Mouse (Mus musculus) layer of hippocampus, postnatal 25 days (tissue): Measurements from ENCODE around the gene Furin. TPM values are rescaled to one million over a fixed set of nuclear protein-coding genes. Genes with fewer than 3 reads are reported as not detected.
A peak's percentile ranks its signal among the peaks of the same experiment; 100 is the strongest.

Source experiments
- DNase-seq, 2 experiments: peaks; one replicate each; pipeline ENCODE4 v3.0.0; 2022; ENCODE audit warnings: mixed read lengths in 2 of 2, low spot score in 1 of 2; ENCODE audit errors: extremely low spot score in 1 of 2
- total RNA-seq, 2 experiments: library from RNA; stranded (reverse); gene quantifications; 2 replicates each; pipeline ENCODE4 v1.2.3; 2021

Furin gene
- total RNA-seq, result 10 to 100 TPM; 39.6 to 42.3 TPM

DNA sequence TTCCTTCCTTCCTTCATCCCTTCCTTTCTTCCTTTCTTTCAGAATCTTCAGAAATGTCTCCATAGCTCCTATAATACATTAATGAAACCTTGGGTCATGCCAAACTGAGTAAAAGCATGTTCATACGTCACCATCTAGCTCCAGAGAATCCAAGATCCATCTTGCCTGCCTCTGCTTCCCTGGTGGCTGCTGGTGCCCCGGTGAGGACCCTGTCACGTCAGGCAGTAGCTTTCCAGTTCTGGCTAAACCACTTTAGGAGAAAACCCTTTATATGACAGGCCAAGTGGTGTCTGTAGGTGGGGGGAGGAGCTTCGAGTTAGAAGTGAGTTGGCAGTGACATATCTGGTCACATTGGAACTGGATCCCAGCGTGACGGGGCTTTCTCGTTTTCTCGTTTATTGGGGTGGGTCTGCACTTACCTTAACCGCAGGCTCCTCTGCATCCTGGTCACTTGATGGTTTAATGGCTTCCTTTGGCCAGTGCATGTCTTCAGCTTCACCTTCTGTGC is at the start of gene Furin:
TSS of gene Furin (minus strand) at position 249 of the 508 bp plus-strand sequence.
- no peak for DNase-seq

DNA sequence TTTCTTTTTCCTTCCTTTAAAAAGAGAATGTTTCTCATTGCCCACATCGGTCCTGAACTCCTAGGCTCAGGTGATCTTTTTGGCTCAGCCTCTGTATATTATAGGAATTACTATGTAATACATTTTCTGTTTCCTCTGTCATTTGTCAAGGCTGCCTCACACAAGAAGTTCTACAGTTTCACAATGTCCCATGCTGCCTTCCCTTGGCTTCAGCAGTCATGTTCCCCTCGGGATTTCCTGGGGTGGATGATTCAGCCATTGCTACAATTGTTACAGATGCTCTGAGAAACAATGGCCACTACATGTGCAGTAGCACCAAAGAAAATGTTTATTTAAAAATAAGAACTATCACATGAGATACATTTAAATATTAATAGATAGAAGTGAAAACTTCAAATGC is 49.5 kb upstream of the Furin start:
- DNase-seq, result no peak

DNA sequence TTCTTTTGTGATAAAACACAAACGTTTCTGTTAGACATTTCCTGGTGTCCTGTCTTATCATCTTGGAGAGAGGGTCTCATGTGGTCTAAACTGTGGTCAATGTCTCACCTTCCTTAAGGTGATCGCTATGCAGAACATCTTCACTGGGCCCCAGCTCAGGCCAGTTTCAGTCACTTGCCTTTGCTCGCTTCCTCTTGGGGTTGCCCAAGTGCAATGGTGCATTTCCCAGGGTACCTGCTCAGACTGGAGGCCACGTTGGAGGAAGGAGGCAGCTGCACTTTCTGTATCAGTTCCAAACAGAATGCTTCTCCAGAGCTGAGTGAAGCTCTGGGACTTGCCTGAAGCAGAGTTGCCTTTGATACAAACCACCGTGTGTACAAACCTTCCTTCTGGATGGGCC is 48.8 kb upstream of the Furin start:
- DNase-seq, result no peak

DNA sequence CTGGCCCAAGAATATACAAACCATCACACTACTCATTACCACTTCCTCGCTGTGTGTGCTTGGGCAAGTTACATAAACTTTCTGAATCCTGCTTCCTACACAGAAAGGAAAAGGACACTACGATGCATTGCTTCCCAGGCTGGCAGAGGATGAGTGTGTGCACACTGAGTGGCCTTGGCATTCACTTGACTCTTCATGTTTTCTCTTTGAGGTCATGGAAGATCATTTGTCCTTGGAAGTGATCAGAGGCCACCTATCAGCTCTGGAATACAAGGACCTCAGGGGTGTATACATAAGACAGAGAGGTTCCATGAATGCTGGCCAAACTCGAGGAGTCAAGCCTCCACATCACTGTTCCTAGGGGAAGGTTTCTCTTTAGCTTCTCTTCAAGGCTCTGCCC is 47.9 kb upstream of the Furin start:
- DNase-seq, result no peak

DNA sequence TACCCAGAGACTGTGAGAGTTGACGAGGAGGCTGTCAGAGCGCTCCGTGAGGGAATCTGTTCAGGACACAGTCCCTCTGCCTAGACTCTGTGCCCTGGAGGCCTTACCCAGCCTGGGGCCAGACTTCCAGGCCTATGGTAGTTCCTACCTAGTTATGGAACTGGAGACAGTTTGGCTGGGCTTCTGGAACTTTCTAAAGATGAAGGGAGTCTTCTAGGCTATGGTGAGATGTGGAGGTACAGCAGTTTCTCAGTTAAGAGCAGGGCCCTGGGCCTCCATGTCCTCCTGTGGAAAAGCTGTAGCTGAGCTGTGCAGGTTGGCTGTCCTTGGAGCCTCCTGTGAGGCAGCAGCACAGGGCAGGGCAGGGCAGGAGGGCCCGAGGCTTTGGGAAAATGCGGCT is 47.0 kb upstream of the Furin start:
- DNase-seq, result no peak

DNA sequence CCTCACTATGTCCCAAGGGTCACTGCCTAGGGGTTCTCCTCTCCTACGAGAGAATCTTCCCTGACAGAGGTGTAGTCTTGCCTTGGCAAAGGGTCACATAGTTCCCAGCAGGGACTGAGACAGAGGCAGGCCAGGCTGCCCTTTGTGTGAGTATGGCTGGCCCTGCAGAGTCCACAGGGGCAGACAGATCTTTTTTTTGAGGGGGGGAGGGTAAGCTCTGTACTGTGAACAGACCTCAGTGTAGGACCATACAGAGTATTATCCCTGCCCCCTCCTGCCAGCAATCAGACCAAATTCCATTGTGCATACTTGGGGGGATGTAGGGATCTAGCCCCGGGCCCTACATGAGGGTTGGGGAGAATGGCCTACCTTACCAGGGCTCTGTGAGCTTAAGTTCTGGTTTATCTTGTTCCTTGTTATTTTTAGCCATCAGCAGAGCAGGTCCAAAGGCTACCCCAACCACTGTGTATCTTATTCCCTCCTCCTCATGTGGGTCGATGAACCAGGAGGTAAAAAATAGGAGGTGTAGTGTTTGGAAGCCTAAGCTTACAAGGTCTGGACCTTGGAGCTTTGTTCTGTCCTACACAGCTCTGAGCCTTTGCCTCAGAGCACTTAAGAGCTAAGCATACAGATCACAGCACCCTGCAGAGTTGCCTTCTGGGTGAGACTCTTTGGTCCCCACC is 46.5 kb upstream of the Furin start:
- DNase-seq, result no peak

DNA sequence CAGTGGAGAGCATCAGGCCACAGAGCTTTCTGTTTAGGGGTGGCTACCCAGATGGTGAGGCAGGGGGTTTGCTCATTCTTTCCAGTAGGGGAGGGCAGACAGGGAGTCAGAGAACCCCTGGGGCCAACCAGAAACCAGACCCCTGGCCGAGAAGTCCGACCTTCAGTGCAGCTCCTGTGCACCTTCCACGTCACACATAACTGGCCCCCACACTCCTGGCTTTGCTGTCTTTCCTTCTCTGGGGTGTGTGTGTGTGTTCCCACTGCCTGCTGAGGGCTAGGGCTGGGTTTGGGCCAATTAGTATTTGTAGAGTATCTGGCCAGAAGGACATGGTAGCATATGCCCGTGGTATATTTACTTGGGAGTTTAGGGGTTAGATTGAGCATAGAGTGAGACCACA is 45.1 kb upstream of the Furin start:
- no peak for DNase-seq

DNA sequence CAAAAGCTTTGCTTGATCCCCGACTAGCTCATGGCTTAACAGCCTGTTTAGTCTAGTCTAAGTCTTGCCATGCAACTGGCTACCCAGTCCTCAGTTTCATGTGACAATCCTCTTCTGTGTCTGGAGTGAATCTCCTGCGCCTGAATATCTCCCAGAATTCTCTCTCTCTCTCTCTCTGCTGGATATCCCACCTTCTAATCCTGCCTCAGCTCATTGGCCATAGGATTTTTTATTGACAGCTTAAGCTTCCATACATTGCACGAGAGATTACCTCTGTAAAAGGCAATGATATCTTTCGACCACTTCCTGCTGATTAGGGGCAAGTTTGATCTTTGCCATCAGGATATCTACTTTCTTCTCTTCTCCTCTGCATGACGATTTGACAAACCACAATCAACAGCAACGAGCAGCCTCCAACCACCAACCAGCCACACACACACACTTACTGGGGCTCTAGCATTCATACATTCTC is 44.4 kb upstream of the Furin start:
- DNase-seq, result no peak

DNA sequence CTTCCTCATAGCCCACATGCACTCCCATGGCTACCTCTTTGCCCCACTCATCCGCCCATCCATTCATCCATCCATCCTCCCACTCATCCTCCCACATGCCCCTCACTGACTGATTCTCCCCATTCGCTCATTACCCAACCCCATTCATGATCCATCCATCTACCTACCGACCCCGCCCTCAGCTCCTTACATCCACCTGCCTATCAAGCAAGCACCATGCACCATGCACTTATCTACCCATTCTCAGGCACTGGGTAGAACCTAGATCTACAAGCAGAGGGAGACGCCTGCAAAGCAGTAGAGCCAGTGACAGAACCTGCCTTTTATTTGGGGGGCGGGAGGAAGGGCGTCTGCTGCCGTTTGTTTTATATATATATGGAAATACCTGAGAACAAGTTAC is 42.1 kb upstream of the Furin start:
- no peak for DNase-seq

DNA sequence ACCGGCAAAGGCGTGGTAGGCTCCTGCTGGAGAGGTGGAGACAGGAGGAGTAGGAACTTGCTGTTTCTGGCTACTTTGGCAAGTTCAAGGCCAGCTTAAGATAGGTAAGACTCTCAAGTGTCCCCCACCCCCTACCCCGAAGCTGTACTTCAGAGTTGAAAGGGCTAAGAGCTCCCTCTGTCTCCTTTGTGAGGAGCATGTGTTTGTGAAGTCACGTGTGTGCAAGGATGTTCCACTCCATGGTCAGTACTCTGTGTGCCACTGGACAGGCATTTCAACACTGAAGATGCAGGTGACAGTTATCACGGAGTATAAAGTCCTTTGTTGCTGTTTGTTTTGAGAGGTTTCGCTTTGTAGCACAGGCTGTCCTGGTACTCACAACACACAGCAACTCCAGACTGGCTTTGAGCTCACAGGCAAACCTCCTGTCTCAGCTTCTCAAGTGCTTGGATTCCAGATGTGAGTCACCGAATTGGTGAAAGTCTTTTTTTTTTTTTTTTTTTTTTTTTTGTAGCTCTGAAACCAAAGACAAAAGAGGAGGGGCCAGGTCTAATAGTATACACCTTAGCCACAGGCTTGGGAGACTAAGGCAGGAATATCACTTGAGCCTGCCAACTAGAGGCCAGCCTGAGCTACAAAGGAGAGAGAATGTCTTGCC is 41.1 kb upstream of the Furin start:
- DNase-seq, result no peak

DNA sequence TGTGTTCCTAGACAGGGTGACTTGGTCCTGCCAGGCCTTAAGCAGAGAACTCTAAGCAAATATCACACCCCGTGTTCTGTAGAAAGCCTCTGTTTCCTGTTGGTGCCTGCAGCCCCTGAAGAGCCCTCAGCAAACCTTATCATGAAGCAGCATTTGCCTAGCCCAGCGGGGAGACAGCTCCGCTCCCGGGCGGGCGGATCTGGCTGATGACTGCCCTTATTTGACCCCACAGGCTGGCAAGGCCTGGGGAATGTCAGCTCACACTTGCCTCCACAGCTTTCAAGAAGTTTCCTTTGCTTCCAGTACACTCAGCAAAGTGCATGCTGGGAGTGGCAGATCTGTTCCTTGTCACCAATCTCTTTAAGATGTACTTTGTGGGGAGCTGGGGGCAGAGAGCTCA is 40.3 kb upstream of the Furin start:
- DNase-seq, result no peak

DNA sequence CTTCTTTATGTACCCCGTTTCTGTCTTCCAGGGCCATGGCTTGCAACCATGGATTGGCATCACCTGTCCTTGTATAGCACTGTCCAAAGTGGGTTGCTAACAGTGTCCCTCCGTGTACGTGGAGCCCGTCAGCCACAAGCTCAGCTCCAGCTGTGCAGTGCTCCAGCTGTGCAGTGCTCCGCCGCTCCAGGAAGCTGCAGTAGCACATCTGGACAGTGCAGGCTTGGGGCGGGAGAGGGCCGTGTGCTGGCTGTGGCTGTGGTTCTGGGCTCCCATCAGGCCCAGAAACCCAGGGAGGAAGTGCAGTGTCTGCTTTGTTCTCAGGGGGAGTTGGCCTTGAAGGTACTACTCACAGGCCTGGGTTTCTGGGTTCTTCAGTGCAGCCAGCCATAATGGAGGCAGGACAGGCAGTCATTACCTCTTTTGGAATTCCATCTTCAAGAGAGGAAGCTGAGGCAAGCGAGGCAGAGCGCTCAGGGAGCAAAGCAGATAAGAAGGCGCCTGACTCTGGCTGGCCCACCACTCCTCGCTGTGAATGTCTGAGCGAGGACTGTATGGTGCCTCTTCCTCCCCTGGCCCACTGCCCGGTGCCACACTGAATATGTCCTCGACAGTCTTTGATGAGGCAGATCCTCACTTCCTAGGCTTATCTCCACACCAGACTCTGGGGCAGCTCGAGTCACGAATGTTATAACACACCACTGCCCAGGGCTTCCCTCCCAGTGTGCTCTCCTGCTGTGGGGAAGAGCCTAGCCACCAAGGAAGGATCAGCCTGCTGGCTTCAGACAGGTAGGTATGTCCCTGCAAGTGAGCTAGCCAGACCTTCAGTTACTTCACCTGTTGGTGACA is 39.4 kb upstream of the Furin start:
- no peak for DNase-seq

DNA sequence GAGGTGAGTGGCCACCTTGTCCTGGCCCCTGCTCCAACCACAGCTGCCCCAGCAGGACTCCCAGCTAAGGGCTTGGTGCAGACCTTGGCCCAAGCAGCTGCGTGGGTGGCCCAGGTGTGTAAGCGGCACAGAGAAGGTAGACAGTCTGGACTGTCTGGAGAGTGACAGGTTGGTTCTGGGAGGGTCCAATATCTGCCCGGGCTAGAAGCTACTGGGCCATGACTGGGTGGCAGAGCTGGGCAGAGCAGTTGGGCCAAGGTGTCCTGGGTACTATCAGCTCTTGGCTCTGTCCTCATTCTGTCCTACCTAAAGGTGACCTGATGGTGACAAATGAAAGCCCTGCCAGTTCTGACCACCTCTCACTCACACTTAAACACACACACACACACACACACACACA is 37.9 kb upstream of the Furin start:
- no peak for DNase-seq

DNA sequence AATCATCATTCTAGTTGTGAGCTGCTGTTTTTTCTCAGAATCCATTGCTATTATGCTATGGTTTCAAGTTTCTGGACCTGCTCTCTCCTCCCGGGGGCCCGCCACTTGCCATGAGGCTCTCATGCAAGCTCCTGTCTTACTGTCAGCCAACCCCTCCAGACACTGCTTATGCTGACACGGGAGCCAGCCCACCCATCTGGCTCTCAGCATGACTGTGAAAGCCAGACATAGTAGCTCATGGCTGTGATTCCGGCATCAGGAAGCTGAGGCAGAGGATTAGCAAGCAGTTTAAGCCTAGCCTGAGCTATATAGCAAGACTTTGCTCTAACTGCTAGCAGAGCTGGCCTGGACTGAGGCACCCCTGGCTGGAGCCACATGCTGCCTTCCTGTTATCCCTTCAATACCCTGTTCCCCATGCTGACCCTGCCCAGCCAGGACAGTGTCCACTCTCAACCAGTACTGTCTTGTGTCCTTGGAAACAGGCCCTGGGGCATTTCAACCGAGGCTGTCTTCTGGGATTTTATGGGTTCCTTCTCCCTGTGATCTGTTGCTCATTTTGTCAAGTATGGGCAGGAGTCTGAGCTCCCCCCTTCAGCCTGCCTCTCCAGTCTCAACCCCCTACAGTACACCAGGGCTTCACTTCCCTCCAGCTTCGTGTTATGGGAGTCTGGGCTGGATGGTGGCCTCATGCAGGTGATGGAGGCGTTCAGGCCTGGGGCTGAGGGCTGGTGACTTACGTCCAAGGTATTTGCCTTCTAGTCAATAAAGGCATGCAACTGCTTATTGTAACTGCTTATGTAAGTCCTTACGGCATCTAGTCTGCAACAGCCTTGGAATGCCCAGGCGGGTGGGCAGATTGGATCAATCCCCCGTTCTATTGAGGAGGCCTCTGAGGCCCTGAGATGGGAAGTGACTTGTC is 37.0 kb upstream of the Furin start:
- no peak for DNase-seq

DNA sequence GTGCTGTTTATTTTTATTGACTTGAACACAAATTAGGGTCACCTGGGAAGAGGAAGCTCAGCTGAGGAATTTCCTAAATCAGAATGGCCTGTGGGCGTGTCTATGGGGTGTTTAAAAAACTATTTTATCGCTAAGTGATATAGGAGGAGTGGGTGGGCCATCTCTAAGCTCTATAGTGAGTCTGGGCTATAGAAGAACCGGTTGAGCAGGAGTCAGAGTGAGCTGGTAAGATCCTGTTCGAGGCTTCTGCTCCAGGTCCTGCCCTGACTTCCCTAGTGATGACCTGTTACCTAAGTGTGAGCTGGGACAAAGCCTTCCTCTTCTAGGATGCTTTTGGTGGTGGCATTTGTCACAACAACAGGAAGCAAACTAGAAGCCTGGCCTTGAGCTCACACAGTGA is 35.4 kb upstream of the Furin start:
- DNase-seq, result no peak

DNA sequence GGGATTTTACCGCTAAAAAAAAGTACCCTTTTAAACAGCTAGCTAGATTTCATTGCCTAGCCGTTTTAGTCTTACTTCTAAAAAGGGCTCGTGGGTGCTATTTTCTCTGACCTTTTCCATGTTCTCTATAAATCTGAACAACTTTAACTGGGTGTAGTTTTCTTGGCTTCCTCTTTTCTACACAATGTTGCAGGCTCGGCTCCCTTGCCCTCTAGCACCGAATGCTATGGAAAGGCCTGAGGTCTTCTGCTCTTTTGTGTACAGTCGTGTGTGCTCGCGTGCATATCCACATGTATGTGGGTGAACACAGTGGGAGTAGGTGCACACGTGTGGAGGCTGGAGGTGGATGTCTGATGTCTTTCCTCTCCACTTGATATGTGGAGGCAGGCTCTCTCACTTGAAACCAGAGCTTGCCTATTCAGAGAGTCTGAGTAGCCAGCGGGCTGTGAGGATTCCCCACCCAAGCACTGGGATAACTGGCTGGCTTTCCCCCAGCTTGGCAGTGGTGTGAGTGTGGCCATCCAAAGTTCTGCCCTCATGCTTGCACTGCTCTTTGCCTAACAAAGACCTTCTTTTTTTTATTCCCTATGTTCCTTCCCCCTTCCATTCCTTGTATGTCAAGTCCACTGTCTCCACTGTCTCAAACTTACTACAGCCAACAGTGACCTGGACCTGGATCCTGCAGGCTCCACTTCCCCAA is 34.7 kb upstream of the Furin start:
- peak in 1 of 2 experiments; percentile 25 for DNase-seq

DNA sequence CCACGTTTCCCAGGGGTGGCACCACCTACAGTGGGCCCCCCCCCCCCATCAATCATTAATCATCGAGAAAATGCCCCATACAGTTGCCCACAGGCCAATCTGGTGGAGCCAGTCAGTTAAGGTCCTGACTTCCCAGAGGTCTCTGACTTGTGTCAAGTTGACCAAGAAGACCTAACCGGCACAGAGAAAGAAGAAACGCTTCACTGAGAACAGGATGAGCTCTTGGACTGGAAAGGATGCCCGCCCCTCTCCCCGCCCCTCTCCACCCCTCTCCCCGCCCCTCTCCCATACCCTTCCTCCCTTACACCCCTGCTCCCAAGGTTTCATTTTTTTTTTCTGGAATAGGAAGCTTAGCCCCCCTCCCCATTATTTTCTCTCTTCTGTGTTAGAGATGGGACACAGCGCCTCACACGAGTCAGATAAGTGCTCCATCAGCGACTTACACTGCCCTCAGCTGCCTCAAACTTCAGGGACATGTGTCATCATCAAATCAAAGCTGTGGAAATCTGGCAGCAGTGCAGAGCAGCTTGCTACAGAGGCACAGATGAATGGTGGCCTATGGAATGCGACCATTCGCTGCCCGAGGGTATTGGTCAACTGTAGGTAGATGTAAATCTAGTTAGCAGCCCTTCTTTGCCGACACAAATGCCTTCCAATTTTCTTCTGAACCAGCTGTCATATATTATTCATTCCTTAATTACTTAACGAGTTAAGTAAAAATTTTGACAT is 34.0 kb upstream of the Furin start:
- DNase-seq, result no peak

DNA sequence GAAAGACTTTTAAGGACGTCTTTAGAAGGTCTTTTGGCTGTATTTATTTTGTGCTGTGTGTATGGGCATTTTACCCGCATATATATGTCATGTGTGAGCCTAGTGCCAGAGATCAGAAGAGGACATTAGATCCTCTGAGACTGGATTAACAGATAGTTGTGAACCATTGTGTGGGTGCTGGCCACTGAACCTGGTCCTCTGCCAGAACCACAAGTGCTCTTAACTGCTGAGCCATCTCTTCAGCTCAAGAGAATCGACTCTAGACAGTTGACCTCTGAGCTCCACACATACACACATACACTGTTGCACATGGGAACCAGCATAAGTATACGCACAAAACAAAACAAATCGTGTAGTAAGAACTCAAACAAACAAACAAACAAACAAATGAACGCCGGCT is 31.3 kb upstream of the Furin start:
- no peak for DNase-seq

DNA sequence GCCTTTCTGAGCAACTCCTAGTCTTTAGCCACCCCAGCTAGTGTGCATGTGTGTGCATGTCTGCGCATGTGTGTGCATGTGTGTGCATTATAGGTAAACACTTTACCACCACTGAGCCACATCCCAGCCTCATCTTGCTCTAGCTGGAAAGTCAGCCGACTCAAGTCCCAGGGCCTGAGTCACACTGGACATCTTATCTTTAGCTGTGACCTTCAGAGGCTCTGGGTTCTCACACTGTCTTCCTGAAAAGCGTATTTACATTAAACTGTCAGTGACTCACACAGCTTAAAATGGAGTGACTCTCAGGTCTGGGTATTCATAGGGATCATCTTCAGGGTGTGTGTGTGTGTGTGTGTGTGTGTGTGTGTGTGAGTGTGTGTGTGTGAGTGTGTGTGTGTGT is 30.4 kb upstream of the Furin start:
- DNase-seq, result no peak
